Mouse (Mus musculus) hematopoietic multipotent progenitor cell, adult 10-12 weeks (in vitro differentiated cells): ENCODE results near the gene Gm42742. TPM values are rescaled to one million over a fixed set of nuclear protein-coding genes. Genes with fewer than 3 reads are reported as not detected.

Experiments
- polyA plus RNA-seq: library from polyadenylated mRNA; stranded (reverse); fragments of >175 nt; gene quantifications from 2 replicates; pipeline ENCODE4 v1.2.3, GENCODE M21; 2012; ENCODE audit warnings: low replicate concordance

The Gm42742 gene
- 120 and 325 TPM in 2 replicates for polyA plus RNA-seq

GRCm38 (mm10) chr7:127020901-127021562 is at the start of gene Gm42742, which contains the start of gene Prrt2:
Gene Gm42742, minus strand, starts transcription at chr7:127021097.
Gene Prrt2, minus strand, starts transcription at chr7:127021211.

GRCm38 (mm10) chr7:127041851-127042672 is 21.2 kb upstream of the Gm42742 start, which contains the start of gene Kif22:
Gene Kif22, minus strand, starts transcription at chr7:127042471.

GRCm38 (mm10) chr7:127026984-127027726 is 6.3 kb upstream of the Gm42742 start, which contains the start of gene Maz:
Gene Maz, minus strand, starts transcription at chr7:127027037.

GRCm38 (mm10) chr7:127016971-127017949 is 3.6 kb downstream of the Gm42742 start, which contains the start of gene Pagr1a:
Gene Pagr1a, minus strand, starts transcription at chr7:127017352.

GRCm38 (mm10) chr7:127016481-127016485 is 4.6 kb downstream of the Gm42742 start, which contains the start of gene Pagr1b:
Gene Pagr1b, minus strand, starts transcription at chr7:127016484.

GRCm38 (mm10) chr7:127014320-127014719 is 6.6 kb downstream of the Gm42742 start, which contains the start of gene Mvp:
Gene Mvp, minus strand, starts transcription at chr7:127014621.

GRCm38 (mm10) chr7:126975950-126976866 is 44.7 kb downstream of the Gm42742 start, which contains the start of gene Cdiptos:
Gene Cdiptos, minus strand, starts transcription at chr7:126976098.

GRCm38 (mm10) chr7:126975893-126975949 is 45.2 kb downstream of the Gm42742 start, which contains the start of gene Cdipt:
Gene Cdipt, plus strand, starts transcription at chr7:126975914.

Other genes starting within 250 kb of the Gm42742 start
- gene Ypel3, start 244.1 kb downstream of the Gm42742 start, polyA plus RNA-seq = 614 and 1,558 TPM in 2 replicates
- 20.6 and 32.8 TPM in 2 replicates for gene Tbx6, start 239.6 kb downstream of the Gm42742 start, polyA plus RNA-seq
- gene Ppp4c, start 228.6 kb downstream of the Gm42742 start, polyA plus RNA-seq = 144 and 186 TPM in 2 replicates
- gene Fam57b, start 223.4 kb downstream of the Gm42742 start, polyA plus RNA-seq = 0.18 TPM in 1 of 2 replicates, not detected in the other
- gene 4930451I11Rik, start 189.5 kb downstream of the Gm42742 start, polyA plus RNA-seq = not detected in 2 replicates
- not detected in 2 replicates for gene Doc2a, start 173.7 kb downstream of the Gm42742 start, polyA plus RNA-seq
- 46.3 and 48.6 TPM in 2 replicates for gene Hirip3, start 159.1 kb downstream of the Gm42742 start, polyA plus RNA-seq
- 411 and 521 TPM in 2 replicates for gene Ino80e, start 158.7 kb downstream of the Gm42742 start, polyA plus RNA-seq
- 190 and 438 TPM in 2 replicates for gene Taok2, start 136.4 kb downstream of the Gm42742 start, polyA plus RNA-seq
- gene Tmem219, start 98.2 kb downstream of the Gm42742 start, polyA plus RNA-seq = 94.2 and 130 TPM in 2 replicates
- 30.5 and 84.4 TPM in 2 replicates for gene Kctd13, start 92.2 kb downstream of the Gm42742 start, polyA plus RNA-seq
- gene Asphd1, start 71.5 kb downstream of the Gm42742 start, polyA plus RNA-seq = not detected in 2 replicates
- 2.3 and 3.7 TPM in 2 replicates for gene Sez6l2, start 70.5 kb downstream of the Gm42742 start, polyA plus RNA-seq
- gene Cdipt, start 45.2 kb downstream of the Gm42742 start, polyA plus RNA-seq = 122 and 191 TPM in 2 replicates
- gene Cdiptos, start 45.0 kb downstream of the Gm42742 start, polyA plus RNA-seq = 0.29 and 0.57 TPM in 2 replicates
- gene Mvp, start 6.5 kb downstream of the Gm42742 start, polyA plus RNA-seq = 41.4 and 44.2 TPM in 2 replicates
- 2.3 and 8.3 TPM in 2 replicates for gene Pagr1b, start 4.6 kb downstream of the Gm42742 start, polyA plus RNA-seq
- 4.2 and 54.7 TPM in 2 replicates for gene Pagr1a, start 3.7 kb downstream of the Gm42742 start, polyA plus RNA-seq
- gene Prrt2, start 114 bp upstream of the Gm42742 start, polyA plus RNA-seq = 1.7 and 5.9 TPM in 2 replicates
- gene Maz, start 5.9 kb upstream of the Gm42742 start, polyA plus RNA-seq = 317 and 823 TPM in 2 replicates
- gene Kif22, start 21.4 kb upstream of the Gm42742 start, polyA plus RNA-seq = 2.6 and 9.1 TPM in 2 replicates
- gene Zg16, start 66.2 kb upstream of the Gm42742 start, polyA plus RNA-seq = 0.27 TPM in 1 of 2 replicates, not detected in the other
- gene AI467606, start 70.3 kb upstream of the Gm42742 start, polyA plus RNA-seq = 271 and 357 TPM in 2 replicates
- 5.7 and 7.0 TPM in 2 replicates for gene Qprt, start 101.1 kb upstream of the Gm42742 start, polyA plus RNA-seq
- 81.8 and 125 TPM in 2 replicates for gene Spn, start 116.7 kb upstream of the Gm42742 start, polyA plus RNA-seq
- gene Cd2bp2, start 175.0 kb upstream of the Gm42742 start, polyA plus RNA-seq = 63.2 and 81.0 TPM in 2 replicates
- gene Tbc1d10b, start 187.4 kb upstream of the Gm42742 start, polyA plus RNA-seq = 48.8 and 114 TPM in 2 replicates
- gene Mylpf, start 187.8 kb upstream of the Gm42742 start, polyA plus RNA-seq = 3.8 TPM in 1 of 2 replicates, not detected in the other
- gene Zfp553, start 212.0 kb upstream of the Gm42742 start, polyA plus RNA-seq = 19.8 and 21.6 TPM in 2 replicates
- 741 and 939 TPM in 2 replicates for gene Sept1, start 212.0 kb upstream of the Gm42742 start, polyA plus RNA-seq
- 30.4 and 62.4 TPM in 2 replicates for gene Zfp771, start 223.2 kb upstream of the Gm42742 start, polyA plus RNA-seq
- gene Dctpp1, start 239.6 kb upstream of the Gm42742 start, polyA plus RNA-seq = 11.9 and 40.3 TPM in 2 replicates